ENCODE assay signal across 32 mouse cellular contexts in genomic region chr13:119679721-119680120, GRCm38 (mm10). TPM values are rescaled to one million over a fixed set of nuclear protein-coding genes. Genes with fewer than 3 reads are reported as not detected.
A peak's percentile ranks its signal among the peaks of the same experiment; 100 is the strongest.
DNase-seq lines count a peak whose midpoint lies in the region; TF ChIP-seq lines count a peak whose summit lies in the region.
"Had no signal": no experiment of that assay in that cellular context is flagged by ENCODE, and none has a peak within 500 bp of the region (broad histone marks: within the 10 kb centered on the region; RNA-seq: fewer than 3 reads in every experiment).

No protein-coding gene starts in this region.

- peaks cover 3% of the 10 kb centered on the region; the same call in 1 of the 2 replicates for H3K4me1 ChIP-seq in kidney, adult 2 months (ENCODE audit: control insufficient read depth, insufficient read depth, low read length)
- no peaks in the 10 kb centered on the region for H3K4me1 ChIP-seq in testis, adult 2 months (ENCODE audit: control insufficient read depth, insufficient read depth, low read length)
- H3K4me1 ChIP-seq: forebrain, embryonic 10.5 days; forebrain, embryonic 13.5 days; heart, embryonic 12.5 days; heart, embryonic 15.5 days had no signal

- H3K36me3 ChIP-seq in kidney, adult 2 months (ENCODE audit: control insufficient read depth, insufficient read depth, low read length) = no peaks in the 10 kb centered on the region
- no peaks in the 10 kb centered on the region for H3K36me3 ChIP-seq in testis, adult 2 months (ENCODE audit: control insufficient read depth, insufficient read depth, low read length)
- no peaks in the 10 kb centered on the region for H3K36me3 ChIP-seq in myocyte (ENCODE audit: control insufficient read depth, insufficient read depth)
- H3K36me3 ChIP-seq: embryonic facial prominence, embryonic 10.5 days; embryonic facial prominence, embryonic 13.5 days; forebrain, embryonic 10.5 days; heart, embryonic 12.5 days; heart, embryonic 15.5 days had no signal

- DNase-seq in kidney, adult 2 months = peak; percentile 71
- no peak for DNase-seq in kidney, adult 11 months
- no peak for DNase-seq in testis, postnatal 14 days (ENCODE audit: low spot score)
- no peak for DNase-seq in heart, postnatal 14 days
- DNase-seq in B cell, adult 2 months = no peak
- DNase-seq: adrenal gland, adult 8-10 months; adrenal gland, postnatal 25 days; cerebellum, adult 11-12 months; cerebellum, adult 8-10 months; cerebellum, postnatal 10 days; cerebellum, postnatal 36 days; embryo, embryonic 11 days; gastrocnemius, postnatal 10 days; gastrocnemius, postnatal 36 days; heart, adult 11 months; heart, postnatal 10 days; heart, postnatal 4 days had no signal

- H3ac ChIP-seq in myocyte (ENCODE audit: control insufficient read depth, insufficient read length) = no peak overlapping the region

- no peak for TF ChIP-seq POLR2A in kidney, adult 2 months (IDR thresholded peaks at IDR 0.05; ENCODE audit: low read depth, low read length)
- peak; percentile 26; the same call in 1 of the 2 replicates for TF ChIP-seq POLR2A in testis, adult 2 months (IDR thresholded peaks at IDR 0.05; ENCODE audit: control insufficient read depth, low read depth, low read length)
- TF ChIP-seq POLR2A in myocyte (IDR thresholded peaks at IDR 0.05; ENCODE audit: insufficient read length, low read depth) = no peak

- TF ChIP-seq CTCF in kidney, adult 2 months (conservative IDR thresholded peaks at IDR 0.05; ENCODE audit: insufficient read depth, insufficient read length, low read depth, low read length) = no peak
- no peak for TF ChIP-seq CTCF in testis, adult 2 months (IDR thresholded peaks at IDR 0.05; ENCODE audit: control insufficient read depth, insufficient read depth, insufficient replicate concordance, low read depth, low read length)

- no peak overlapping the region for H3K4me3 ChIP-seq in kidney, adult 2 months (ENCODE audit: insufficient read depth, low read depth, low read length)
- peak overlapping the region; percentile 74 for H3K4me3 ChIP-seq in testis, adult 2 months (ENCODE audit: control insufficient read depth, low read depth, low read length)
- H3K4me3 ChIP-seq in myocyte = no peak overlapping the region
- H3K4me3 ChIP-seq: embryonic facial prominence, embryonic 10.5 days; embryonic facial prominence, embryonic 13.5 days; erythroblast, embryonic 14.5 days; forebrain, embryonic 10.5 days; forebrain, embryonic 13.5 days; heart, embryonic 12.5 days; heart, embryonic 15.5 days had no signal

- no peaks in the 10 kb centered on the region for H3K27me3 ChIP-seq in kidney, adult 2 months (replicated peaks; ENCODE audit: control insufficient read depth, insufficient read depth, low read length)
- no peaks in the 10 kb centered on the region for H3K27me3 ChIP-seq in testis, adult 2 months (ENCODE audit: control insufficient read depth, insufficient read depth, low read length)
- no peaks in the 10 kb centered on the region for H3K27me3 ChIP-seq in myocyte (ENCODE audit: control insufficient read depth, insufficient read depth, insufficient read length)
- H3K27me3 ChIP-seq: embryonic facial prominence, embryonic 13.5 days; forebrain, embryonic 13.5 days; heart, embryonic 12.5 days; heart, embryonic 15.5 days had no signal

- H3K79me2 ChIP-seq in myocyte (ENCODE audit: control insufficient read depth, insufficient read depth) = no peaks in the 10 kb centered on the region

- 41% methylated on average over 2 of the region's 2 CpGs for WGBS in kidney, adult 2 months

- H3K4me2 ChIP-seq in myocyte (ENCODE audit: low read depth) = no peak overlapping the region
- H3K4me2 ChIP-seq: embryonic facial prominence, embryonic 13.5 days; forebrain, embryonic 13.5 days; heart, embryonic 12.5 days; heart, embryonic 15.5 days; hindbrain, embryonic 14.5 days had no signal

- intact Hi-C loops in heart, postnatal 14 days (cut with DNase I) = no loop called here

- no peak overlapping the region for H3K27ac ChIP-seq in kidney, adult 2 months (ENCODE audit: insufficient read depth, low read depth, low read length)
- peak overlapping the region; percentile 33; the same call in 1 of the 2 replicates for H3K27ac ChIP-seq in testis, adult 2 months (ENCODE audit: control insufficient read depth, insufficient read depth, low read depth, low read length)
- H3K27ac ChIP-seq: embryonic facial prominence, embryonic 10.5 days; embryonic facial prominence, embryonic 13.5 days; forebrain, embryonic 10.5 days; forebrain, embryonic 13.5 days; heart, embryonic 15.5 days; hindbrain, embryonic 14.5 days; hindbrain, postnatal 0 days had no signal

TF ChIP-seq in myocyte, 11 proteins besides CTCF, POLR2A, EP300 and RAD21:
- 0 out of 2 replicates have a peak, but pooled peaks have one; percentile 24 for TF ChIP-seq CEBPB (IDR thresholded peaks at IDR 0.05; ENCODE audit: insufficient read depth, poor library complexity, severe bottlenecking)
- TF ChIP-seq SRF (IDR thresholded peaks at IDR 0.05; ENCODE audit: control insufficient read depth, insufficient read length, low read depth) = no peak
- no peak for TF ChIP-seq TCF3 (IDR thresholded peaks at IDR 0.05; ENCODE audit: insufficient read length, low read depth)

RNA-seq across cellular contexts. Expression of gene Hmgcs1, which starts 10.5 kb away (rescaled TPM):
- polyA plus RNA-seq in kidney, adult 2 months (2012; rRNA removed) = 67.5 and 86.3 TPM in 2 replicates
- 24.1 and 27.6 TPM in 2 replicates for polyA plus RNA-seq in testis, adult 2 months (2012; rRNA removed)
- polyA plus RNA-seq in myocyte (2012; fragmentation: generic; extraction: Trizol) = 68.3 TPM
- 10 to 100 TPM; 50.6 to 51.5 TPM for total RNA-seq in heart, postnatal 14 days (2021)

RNA-seq across cellular contexts. Expression of gene Ccl28, which starts 56.1 kb away (rescaled TPM):
- 2.3 and 3.2 TPM in 2 replicates for polyA plus RNA-seq in kidney, adult 2 months (2012; rRNA removed)
- polyA plus RNA-seq in testis, adult 2 months (2012; rRNA removed) = 2.3 and 3.7 TPM in 2 replicates
- not detected for polyA plus RNA-seq in myocyte (2012; fragmentation: generic; extraction: Trizol)
- total RNA-seq in heart, postnatal 14 days (2021) = not detected
- total RNA-seq: MEL had no signal
- polyA plus RNA-seq: C2C12; CD4-positive, CD25-positive, alpha-beta regulatory T cell, adult 4 months; erythroblast, embryonic 14.5 days; heart, embryonic 12.5 days; heart, embryonic 15.5 days; hindbrain, embryonic 11.5 days had no signal
